Mouse (Mus musculus): ENCODE results near the gene Fhl2.
"Not testable (repeated sequence)": the region's sequence is repeated elsewhere in the genome, so short reads cannot be mapped to it uniquely, and the experiment has no call there.

Gene Fhl2

DNA sequence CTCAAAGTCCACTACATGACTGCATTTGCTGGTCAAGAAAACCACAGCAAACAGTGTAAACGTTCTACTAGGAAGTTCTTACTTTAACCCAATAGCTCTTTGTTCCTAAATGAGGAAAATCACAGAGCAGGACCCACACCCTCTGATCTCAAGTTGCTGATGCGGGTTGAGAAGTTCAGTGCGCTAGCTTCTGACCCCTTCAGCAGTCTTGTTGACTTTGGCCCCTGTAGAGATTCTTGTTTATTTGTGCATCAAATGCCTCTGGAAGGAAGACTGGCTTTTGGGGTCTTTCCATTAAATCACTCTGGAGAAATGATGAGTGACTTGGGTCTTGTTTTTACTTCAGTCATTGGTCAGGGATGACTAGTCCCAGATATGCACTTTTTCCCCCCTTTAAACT lies 46.6 kb downstream of the Fhl2 start:
- no peak for DNase-seq (ENCODE audit: low spot score)

DNA sequence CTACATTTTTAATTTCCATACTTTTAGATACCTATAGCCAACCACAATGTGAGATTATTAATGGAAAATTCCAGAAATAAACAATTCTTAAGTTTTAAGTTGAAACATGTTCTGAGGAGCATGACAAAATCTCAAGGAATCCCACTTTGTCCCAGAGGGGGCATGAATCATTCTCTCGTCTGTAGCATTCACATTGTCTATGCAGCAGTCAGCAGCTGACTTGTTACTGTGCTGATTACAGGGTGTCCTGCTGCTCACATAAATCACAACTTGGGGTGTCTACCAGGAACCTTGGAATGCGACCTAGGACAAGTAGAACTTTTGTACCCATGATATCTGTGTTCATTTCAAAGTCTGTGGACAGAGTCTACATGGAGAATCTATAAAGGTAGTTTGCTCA lies 49.3 kb downstream of the Fhl2 start:
- no peak for DNase-seq (ENCODE audit: low spot score)

DNA sequence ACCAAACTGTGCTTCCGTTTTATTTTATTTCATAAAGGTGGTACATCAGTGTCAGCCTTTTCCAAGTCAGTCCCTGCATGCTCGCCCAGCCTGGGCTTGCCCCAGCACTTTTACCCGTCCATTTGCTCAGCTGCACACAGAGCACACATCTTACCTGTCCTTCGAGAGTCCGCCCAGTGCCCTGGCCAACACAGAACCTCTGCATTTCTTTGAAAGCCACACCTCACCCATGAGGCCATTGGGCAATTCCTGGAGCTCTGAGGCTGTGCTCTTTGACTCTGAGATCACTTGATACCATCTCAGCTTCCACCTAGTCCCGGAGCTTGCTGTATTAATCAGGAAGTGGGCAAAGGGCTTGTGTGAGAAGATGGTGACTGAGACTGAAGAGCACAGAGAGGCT lies 51.4 kb downstream of the Fhl2 start:
- no peak for DNase-seq (ENCODE audit: low spot score)

DNA sequence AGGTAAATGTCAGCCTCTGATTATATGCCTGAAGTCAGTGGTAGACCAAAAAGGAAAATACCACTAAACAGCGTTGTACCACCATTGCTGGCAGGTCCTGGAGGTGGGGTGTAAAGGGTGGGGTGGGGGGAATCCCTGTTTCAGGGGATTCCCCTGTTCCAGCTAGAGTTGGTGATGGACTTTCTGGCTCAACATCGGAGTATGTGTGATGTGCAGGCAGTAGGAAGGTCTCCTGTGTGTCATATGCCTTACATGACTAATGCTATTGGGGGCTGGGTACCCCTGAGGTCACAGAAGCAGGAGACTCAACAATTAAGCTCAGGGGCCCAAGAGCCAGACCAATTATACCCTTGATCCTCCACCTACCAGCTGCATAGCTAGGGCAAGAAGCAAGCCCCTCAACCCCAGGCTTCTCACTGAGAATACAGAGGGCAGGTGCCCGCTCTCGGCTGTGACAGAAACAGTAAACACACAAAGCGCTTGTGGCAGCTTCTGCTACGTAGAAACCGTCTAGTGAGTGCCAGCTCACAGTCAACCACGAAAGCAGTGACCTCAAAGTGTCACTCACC lies 52.4 kb downstream of the Fhl2 start:
- no peak for DNase-seq (ENCODE audit: low spot score)

DNA sequence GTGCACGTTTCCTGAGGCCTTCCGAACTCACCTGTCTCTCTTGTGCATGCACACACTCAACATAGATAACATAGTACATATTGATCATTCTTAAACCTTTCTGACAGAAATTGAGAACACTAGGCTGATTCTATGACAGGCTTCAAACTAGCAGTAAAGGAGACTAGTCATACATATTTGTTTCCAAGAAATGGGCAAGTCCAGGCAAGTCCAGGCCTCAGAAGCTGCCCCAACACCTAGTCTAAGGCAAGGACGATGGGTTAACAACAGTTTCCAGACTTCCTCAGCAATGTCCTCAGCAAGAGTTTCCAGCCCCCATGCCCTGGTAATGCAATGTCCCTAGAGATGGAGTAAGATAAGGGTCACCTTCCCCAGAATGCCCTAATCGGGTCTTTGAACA lies 53.0 kb downstream of the Fhl2 start:
- DNase-seq (ENCODE audit: low spot score) = no peak

DNA sequence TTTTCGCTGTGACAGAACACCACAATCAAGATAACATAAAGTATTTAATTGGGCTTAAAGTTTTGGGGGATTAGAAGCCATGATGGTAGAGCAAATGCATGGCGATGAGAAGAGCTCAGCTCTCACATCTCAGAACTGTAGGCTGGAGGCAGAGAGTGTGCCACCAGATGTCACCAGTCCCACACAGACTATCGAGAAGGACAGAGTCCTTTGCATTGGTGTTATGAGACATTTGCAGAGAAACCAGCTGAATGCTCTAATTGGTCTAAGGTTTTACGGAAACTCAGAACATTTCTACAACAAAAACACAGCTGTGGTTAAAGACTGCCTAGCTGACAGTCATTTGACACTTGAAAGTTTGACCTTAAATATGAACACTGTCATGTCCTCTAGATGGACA lies 53.5 kb downstream of the Fhl2 start:
- no peak for DNase-seq (ENCODE audit: low spot score)

DNA sequence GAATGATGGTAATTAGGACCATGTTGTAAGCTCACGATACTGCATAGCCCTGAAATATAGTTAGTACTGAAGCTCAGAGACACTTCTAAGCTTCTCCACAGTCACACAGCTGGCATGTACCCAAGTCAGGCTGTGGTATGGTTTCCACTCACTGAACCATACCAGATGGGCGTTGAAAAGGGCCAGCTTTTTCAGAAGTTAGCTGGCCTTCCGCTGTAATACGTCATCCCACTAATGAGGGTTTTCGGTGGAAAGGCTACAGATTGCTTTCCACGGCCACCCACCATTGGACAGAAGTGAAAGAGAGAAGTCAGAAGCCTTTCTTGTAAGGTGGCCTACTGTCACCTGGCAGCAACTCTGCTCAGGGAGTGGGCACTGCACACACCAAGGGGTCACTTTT lies 53.9 kb downstream of the Fhl2 start:
- no peak for DNase-seq (ENCODE audit: low spot score)

DNA sequence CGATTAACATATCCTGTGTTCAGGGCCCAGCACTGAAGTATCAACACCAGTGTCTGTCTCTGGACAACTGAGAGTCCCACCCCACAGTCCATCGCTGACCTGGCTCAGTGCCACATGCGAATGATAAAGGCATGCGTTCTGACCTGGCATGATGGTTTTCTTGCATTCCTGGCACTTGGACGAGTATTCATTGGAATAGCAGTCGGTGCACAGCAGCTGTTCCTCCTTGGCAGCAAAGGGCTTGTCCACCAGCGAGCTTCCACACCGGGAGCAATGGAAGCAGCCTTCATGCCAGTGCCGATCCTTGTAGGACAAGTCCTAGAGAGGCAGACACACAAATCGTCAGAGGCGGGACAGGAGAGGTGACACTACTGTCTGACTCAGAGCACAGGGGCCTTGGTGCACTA lies 55.2 kb downstream of the Fhl2 start:
- no peak for DNase-seq (ENCODE audit: low spot score)

DNA sequence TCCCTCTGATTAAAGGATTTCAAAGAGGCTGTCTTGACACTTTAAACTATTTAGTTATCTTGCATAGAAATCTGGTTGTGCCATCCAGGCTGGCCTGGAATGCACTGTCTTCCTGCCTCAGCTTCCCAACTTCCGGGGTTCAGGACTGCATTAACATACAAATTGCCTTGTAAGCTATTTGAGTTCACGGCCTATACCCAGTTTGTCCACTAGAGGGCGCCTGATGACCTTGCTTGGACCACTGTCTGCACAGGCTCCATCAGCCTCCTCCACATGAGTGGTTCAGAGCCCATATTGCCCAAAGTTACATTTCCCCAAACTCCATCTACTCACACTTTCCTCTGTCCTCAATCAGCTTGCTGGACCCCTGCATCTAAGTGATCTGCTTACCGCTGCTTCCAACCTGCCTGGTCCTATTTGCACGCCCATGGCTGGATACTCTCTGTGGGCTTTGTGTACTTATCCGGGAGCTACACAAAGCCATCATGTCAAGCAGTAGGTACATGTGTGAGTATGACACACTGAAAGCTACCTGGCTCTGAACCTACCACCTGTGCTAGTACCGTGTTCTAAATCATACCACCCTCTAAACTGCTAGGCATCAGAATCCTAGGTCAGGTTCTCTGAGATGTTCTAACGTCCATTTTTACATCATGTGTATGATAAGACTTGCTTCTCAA lies 57.1 kb downstream of the Fhl2 start:
- peak; percentile 78 for DNase-seq (ENCODE audit: low spot score)

DNA sequence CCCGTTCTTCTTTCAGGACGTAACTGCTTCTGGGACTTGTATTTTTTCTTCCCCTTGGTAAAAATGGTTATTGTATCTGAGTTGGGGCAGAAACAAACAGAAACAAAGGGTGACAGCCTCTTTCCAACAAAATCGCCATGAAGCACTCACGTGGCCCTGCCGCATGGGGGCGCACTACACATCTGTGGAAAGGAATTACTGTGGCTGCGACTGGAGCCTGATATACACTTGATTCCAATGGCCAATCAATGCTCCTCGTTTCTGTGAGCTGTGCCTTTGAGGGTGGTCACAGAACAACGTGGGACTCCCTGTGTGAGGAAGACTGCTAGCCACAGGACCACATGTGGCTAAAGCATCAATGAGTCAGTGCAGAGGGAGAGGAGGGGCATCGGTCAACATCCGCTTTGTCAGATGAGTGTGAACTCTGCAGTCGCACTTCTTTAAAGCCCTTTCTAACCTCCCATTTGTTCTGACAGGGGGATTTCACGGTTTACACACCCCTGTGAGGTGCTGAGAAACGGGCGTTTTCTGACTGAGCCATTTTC lies 58.4 kb downstream of the Fhl2 start:
- DNase-seq (ENCODE audit: low spot score) = no peak

DNA sequence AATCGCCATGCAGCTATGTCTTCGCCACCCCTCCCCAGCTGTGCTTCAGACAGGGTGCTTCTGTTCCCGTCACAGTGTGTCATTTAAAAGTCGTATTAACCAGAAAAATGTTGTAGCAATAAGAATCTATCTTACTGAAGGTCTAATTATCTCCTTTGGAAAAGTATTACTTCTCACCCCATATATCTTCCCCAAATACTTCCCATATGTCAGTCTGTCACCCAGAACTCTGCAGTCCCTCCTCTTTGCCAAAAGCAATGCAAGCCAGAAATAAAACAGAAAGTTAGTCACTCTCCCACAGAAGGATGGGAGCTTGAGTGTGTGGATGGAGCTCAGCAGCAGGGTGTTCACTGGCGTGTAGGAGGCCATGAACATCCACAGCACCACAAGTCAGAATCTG lies 59.5 kb downstream of the Fhl2 start:
- DNase-seq (ENCODE audit: low spot score) = no peak

DNA sequence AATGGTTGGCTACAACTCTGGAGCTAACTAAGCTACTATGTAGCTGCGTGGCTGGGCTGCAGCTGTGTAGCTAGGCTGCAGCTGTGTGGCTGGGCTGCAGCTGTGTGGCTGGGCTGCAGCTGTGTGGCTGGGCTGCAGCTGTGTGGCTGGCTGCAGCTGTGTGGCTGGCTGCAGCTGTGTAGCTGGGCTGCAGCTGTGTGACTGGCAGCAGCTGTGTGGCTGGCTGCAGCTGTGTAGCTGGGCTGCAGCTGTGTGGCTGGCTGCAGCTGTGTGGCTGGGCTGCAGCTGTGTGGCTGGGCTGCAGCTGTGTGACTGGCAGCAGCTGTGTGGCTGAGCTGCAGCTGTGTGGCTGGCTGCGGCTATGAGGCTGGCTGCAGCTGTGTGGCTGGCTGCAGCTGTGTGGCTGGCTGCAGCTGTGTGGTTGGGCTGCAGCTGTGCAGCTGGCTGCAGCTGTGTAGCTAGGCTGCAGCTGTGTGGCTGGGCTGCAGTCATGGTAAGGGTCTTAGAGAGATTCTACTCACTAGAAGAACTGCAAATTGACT lies 60.2 kb downstream of the Fhl2 start:
- DNase-seq (ENCODE audit: low spot score) = not testable (repeated sequence)

DNA sequence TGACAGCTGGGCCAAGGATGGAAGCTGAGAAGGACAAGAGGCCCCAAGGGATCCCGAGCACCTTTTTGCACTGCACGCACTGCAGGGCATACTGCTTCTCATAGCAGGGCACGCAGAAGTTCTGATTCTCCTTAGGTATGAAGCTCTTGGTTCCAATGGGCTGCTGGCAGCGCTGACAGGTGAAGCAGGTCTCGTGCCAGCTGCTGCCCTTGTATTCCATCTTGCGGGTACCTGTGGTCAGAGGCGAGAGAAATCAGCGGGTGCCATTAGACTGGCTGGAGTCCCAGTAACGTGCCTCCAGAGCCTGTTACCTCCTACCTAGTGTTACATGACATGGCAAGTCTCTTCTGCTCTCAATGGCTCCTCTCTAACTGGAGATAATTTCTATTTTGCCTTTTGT lies 65.2 kb downstream of the Fhl2 start:
- no peak for DNase-seq (ENCODE audit: low spot score)

DNA sequence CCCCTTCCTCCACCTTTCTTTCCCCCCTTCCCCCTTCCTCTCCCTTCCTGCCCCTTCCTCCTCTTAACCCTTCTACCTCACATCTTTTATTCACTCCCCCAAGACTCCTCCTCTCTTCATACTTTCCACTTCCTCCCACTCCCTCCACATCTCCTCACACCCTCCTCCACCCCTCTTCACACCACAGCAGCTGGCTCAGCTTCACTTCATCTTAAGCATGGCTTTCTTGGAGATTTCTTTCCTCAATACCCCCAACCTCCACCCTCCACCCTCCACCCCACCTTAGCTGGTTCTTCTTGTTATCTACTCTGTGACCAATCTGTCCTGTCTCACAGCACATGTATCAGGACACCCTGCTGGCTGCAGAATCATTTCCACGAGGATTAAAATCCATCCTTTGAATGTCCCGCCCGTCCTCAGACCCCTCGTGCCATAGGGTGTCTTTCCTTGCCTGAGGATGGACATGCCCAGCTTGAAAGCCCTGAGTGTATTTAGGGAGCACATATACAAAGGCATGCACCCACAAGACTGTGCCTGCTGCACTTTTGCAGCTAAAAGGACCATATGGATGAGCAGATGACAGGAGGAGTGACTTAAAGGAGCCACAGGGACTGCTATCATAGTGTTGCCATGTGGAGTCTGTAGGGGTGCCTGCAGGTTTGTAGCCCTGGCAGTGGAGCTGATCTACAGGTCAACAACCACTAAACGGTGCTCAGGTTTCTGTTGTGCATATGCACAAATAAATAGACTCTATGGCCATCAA lies 66.4 kb downstream of the Fhl2 start:
- no peak for DNase-seq (ENCODE audit: low spot score)

DNA sequence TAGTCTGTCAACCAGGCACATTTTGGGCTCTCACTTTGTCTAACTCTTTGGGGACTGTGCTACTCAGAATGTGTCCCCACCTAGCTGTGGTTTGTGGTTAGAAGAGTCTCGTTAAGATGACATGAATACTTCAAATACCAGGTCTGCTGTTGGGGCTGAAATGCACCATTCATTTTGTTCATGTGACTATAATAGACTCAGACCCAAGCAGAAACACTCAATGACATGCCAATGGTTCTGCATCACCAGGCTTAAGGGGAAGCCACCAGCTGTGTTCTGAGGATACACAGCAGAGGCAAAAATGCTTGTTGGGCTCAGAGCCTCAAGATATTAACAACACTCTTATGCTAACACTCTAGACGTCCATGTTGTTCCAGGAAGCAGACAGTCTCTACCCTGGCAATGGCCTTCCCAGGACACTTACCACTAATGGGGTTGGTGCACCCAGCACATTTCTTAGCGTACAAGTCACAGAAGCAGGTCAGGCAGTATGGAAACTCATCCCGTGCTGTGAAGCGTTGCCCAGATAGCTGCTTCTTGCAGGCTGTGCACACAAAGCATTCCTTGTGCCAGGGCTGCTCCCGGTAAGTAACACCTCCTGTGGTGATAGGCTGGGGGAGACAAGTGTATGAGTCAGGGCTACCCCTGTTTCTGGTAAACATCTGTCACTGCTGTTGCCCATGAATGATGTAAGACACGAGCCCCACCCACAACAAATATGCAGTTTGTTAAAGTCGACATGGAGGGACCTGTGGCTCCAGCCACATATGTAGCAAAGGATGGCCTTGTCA lies 68.8 kb downstream of the Fhl2 start:
- DNase-seq (ENCODE audit: low spot score) = no peak

DNA sequence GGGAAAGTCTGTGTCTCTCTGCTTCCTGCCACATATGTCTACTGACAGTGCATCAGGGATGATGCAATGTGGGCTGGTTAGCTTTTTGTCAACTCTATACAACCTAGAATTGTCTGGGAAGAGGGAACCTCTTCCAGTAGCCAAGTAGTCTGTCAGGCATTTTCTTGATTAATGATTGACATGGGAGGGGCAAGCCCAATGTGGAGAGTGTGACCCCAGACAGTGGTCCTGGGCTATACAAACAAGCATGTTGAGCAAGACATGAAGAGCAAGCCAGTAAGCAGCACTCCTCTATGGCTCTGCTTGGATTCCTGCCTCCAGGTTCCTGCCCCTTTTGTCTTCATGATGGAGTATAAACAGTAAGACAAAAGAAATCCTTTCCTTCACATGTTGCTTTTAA lies 69.6 kb downstream of the Fhl2 start:
- no peak for DNase-seq (ENCODE audit: low spot score)

DNA sequence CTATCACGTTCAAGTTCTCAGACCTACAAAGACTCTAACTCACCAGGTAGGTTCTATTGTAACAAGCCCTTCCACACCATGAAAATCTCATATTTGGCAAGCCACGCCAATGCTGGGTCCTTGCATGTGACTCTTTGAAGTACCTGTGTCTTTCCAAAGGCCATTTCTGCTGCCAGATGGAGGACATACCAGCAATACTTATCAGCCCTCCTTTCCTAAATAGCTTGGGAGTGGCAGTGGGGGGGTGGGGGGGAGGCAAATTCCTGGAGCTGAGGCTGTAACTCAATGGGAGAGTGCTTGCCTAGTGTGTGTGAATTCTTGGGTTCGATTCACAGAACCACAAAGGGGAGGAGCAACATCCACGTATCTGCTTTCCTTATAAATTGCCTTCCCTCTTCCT lies 72.1 kb downstream of the Fhl2 start:
- no peak for DNase-seq (ENCODE audit: low spot score)

DNA sequence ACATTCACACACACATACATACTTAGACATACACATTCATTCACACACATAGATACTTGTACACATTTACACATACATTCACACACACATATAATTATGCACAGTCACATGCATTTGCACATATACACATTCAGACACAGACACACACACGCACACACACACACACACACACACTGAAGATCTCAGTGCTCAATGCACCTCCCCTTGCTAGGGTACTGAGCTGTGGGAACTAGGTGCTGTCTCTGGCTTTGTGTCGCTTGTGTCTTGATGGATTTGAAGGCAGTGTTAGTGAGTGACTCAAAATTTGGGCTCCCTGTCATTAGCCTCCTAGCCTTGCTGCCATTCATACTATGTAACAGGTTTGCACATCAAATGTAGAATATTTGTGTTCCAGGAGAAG lies 74.2 kb downstream of the Fhl2 start:
- DNase-seq (ENCODE audit: low spot score) = no peak

DNA sequence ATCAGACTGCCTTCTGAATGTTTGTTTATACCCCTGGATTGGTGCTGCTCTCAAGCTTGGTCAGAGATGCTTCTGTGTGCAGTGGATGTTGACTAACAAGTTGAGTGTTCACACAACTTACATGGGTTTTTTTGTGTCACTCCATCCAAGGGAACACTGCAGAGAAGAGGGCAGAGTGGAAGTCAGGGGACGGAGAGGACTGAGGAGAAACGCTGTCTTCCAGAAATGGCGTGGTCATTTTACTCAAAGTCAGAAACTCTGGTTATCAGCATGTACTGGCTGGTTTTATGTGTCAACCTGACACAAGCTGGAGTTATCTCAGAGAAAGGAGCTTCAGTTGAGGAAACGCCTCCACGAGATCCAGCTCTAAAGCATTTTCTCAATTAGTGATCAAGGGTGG lies 75.8 kb downstream of the Fhl2 start:
- DNase-seq (ENCODE audit: low spot score) = no peak

DNA sequence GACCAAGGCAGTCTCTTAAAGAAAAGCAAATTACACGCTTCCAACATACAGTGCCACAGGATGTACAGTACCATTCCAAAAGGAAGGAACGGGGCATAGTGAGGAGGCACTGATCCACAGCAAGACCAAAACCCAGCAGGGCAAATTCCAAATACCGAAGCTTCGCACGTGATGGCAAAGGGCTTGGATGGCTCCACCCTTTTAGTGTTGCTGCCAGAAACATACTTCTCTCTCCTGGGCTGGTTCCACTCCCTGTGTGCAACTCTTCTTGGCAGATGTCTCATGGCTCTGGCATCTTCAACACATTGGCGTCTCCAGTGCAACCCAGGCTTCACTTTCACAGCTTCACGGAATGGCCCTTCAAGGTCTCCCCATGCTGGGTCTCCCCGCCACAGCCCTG lies 79.3 kb downstream of the Fhl2 start:
- DNase-seq (ENCODE audit: low spot score) = no peak

DNA sequence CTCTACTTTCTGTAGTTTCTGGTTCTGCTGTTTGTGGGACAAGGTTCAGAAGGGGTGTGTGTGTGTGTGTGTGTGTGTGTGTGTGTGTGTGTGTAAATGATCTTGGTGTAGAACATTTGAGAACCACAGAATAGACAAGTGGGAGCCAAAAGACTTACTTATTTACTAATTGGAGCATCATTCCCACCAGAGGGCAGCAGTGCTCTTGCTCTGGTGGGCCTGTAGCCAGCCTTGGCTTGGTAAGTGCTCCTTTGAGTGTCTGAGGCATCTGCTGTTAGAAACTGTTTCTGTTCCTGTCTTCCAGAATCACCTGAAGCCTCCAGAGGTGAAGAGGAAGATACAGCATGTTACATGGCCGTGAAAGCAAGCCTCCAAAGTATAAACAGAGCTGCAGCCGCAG lies 83.9 kb downstream of the Fhl2 start:
- DNase-seq (ENCODE audit: low spot score) = no peak

DNA sequence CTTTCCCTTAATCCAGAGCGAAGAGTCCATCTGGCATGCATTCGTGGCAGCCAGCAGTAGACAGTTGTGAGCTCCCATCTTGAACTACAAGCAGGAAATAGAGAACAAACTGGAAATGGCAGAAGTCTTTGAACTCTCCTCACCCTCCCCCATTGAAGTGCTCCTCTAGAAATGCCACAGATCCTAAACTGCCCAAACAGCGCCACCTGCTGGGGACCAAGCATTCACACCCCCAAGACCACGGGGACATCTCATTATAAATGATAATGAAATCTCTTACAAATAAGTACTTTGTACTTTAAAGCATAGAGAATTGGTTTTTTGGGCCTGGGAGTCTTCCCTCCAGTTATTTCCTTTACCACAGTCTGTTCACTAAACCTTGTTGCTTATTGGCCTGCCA lies 86.2 kb downstream of the Fhl2 start:
- no peak for DNase-seq (ENCODE audit: low spot score)

Data from ovary, postnatal 10 days (tissue).